Mouse (Mus musculus) forebrain, embryonic 14.5 days (tissue): ENCODE results near the gene Pkd1l3. TPM values are rescaled to one million over a fixed set of nuclear protein-coding genes. Genes with fewer than 3 reads are reported as not detected.

Experiments
- ATAC-seq: fragments of 200-750 bp; cut with Nextera tagmentation; 2 replicates; pipeline ENCODE4 v1.8.0; 2017; ENCODE audit warnings: mild to moderate bottlenecking, moderate library complexity
- DNase-seq: peaks from one replicate; pipeline ENCODE4 v3.0.0-alpha.2; 2015; ENCODE audit warnings: low spot score
- H3K27ac ChIP-seq: fragments of 300-500 bp; sonication (generic); 2 replicates; pipeline ENCODE4 v1.5.1; 2014; ENCODE audit warnings: low read depth, mild to moderate bottlenecking, control low read depth, low read length, moderate library complexity
- H3K27me3 ChIP-seq: fragments of 300-500 bp; sonication (generic); replicated peaks from 2 replicates; pipeline ENCODE4 v1.6.1; 2014; ENCODE audit warnings: low read length, control low read depth, mixed read lengths; ENCODE audit not compliant: control insufficient read depth, insufficient read depth
- H3K36me3 ChIP-seq: fragments of 300-500 bp; sonication (generic); 2 replicates; pipeline ENCODE4 v1.6.1; 2014; ENCODE audit warnings: low read length, control low read depth; ENCODE audit not compliant: control insufficient read depth, insufficient read depth
- H3K4me1 ChIP-seq: fragments of 300-500 bp; sonication (generic); 2 replicates; pipeline ENCODE4 v1.6.1; 2014; ENCODE audit warnings: antibody characterized with exemption, low read length, control low read depth; ENCODE audit not compliant: control insufficient read depth, insufficient read depth
- H3K4me2 ChIP-seq: fragments of 300-500 bp; sonication (generic); 2 replicates; pipeline ENCODE4 v1.6.1; 2014; ENCODE audit warnings: mild to moderate bottlenecking, control low read depth, low read length
- H3K4me3 ChIP-seq: fragments of 300-500 bp; sonication (generic); 2 replicates; pipeline ENCODE4 v1.5.1; 2014; ENCODE audit warnings: low read depth, low read length, control low read depth
- H3K9ac ChIP-seq: fragments of 300-500 bp; sonication (generic); 2 replicates; pipeline ENCODE4 v1.6.1; 2014; ENCODE audit warnings: mild to moderate bottlenecking, low read length, control low read depth, moderate library complexity
- H3K9me3 ChIP-seq: fragments of 300-500 bp; sonication (generic); replicated peaks from 2 replicates; pipeline ENCODE4 v1.6.1; 2016; ENCODE audit warnings: low read length, control low read depth, mixed read lengths; ENCODE audit not compliant: control insufficient read depth
- WGBS: fragments of 180-500 bp; shearing (Covaris S2); extraction: QIAGEN DNeasy Blood & Tissue Kit; methylation state at CpG from one replicate; pipeline ENCODE4 v1.1.7; 2014; 5-methylcytosine and 5-hydroxymethylcytosine counted together
- polyA plus RNA-seq: library from polyadenylated mRNA; unstranded; fragments of >200 nt; fragmentation: Nextera tagmentation; extraction: Ambion mirVana; gene quantifications from 2 replicates; pipeline ENCODE4 v1.2.1, GENCODE M21; 2014

The Pkd1l3 gene
- polyA plus RNA-seq, 1 experiment from 2014 or later: not detected

- no peak overlapping the region for H3K27ac ChIP-seq
- H3K4me1 ChIP-seq: no peaks in the 10 kb centered on the region
- H3K9ac ChIP-seq: no peak overlapping the region
- DNase-seq: peak; percentile 39
- 73% methylated on average over 11 of the region's 11 CpGs for WGBS
- H3K27me3 ChIP-seq: no peaks in the 10 kb centered on the region
- H3K4me2 ChIP-seq: no peak overlapping the region
- ATAC-seq: no peak
- no peaks in the 10 kb centered on the region for H3K36me3 ChIP-seq
- H3K9me3 ChIP-seq: no peaks in the 10 kb centered on the region
- no peak overlapping the region for H3K4me3 ChIP-seq
These were observed 33.0 kb downstream of the Pkd1l3 start for GRCm38 (mm10) chr8:109647331-109647730.

DNA sequence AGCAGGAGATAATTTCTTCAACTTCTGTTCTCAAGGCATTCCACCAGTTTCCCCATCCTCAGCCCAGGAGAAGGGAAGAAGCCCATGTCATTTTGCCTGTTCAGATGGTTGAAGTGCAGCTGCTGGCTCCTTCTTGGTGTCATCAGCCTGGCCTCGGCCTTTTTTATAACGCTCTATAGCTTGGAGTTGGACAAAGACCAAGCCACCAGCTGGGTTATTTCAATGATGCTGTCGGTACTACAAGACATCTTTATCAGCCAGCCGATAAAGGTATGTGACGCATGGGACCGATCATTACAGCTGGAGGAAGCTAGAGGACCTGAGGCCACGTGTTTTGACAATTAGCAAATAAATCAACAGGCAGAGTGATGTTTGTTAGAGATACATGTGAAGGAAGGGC, 34.2 kb downstream of the Pkd1l3 start:
- ATAC-seq: no peak
- WGBS: 77% methylated on average over 7 of the region's 7 CpGs
- H3K27ac ChIP-seq: no peak overlapping the region
- no peak for DNase-seq
- no peaks in the 10 kb centered on the region for H3K27me3 ChIP-seq
- no peak overlapping the region for H3K9ac ChIP-seq
- H3K36me3 ChIP-seq: no peaks in the 10 kb centered on the region
- H3K9me3 ChIP-seq: no peaks in the 10 kb centered on the region
- no peak overlapping the region for H3K4me2 ChIP-seq
- no peaks in the 10 kb centered on the region for H3K4me1 ChIP-seq
- no peak overlapping the region for H3K4me3 ChIP-seq

DNA sequence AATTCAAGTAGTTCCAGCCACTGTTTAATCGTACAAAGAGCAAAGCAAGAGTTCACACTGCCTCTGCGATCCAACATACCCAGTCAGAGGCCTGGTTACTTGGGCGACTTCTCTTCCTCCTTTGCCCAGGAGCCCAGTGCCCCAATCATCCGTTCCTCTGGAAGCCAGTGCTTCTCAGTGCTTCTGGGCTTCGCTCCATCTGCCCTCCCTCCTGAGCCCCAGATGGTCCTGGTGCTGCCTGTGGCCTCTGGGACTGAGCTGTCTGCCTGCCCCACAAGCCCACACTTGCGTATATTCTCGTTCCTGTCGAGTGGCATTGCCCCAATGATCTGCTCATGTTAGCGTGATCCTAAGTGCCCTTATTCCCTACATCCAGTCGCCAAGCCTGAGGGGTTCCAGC, 36.5 kb downstream of the Pkd1l3 start:
- H3K27me3 ChIP-seq: no peaks in the 10 kb centered on the region
- no peak overlapping the region for H3K4me3 ChIP-seq
- no peaks in the 10 kb centered on the region for H3K4me1 ChIP-seq
- H3K9me3 ChIP-seq: no peaks in the 10 kb centered on the region
- ATAC-seq (no peak), DNase-seq (no peak)
- H3K4me2 ChIP-seq: no peak overlapping the region
- no peak overlapping the region for H3K27ac ChIP-seq
- no peak overlapping the region for H3K9ac ChIP-seq
- WGBS: 84% methylated on average over 10 of the region's 10 CpGs
- no peaks in the 10 kb centered on the region for H3K36me3 ChIP-seq

DNA sequence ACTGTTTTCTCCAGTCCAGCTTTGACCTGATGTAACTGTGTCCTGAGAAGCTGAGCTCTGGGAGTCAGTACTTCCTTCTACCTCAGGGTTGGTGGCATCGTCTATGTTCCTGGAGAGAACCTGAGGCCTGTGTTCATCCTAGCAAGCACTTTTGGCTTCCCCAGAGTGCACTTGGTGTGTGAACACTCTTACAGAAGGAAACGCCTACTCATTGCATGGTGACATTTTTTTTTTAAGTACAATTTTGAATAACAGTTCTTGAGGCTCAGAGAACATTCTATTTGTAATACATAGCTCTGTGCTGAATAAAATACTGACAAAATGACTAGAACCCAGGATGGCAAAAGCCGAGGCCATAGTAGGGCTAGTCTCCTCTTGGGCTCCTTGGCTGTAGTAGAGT, 42.5 kb downstream of the Pkd1l3 start:
- no peaks in the 10 kb centered on the region for H3K27me3 ChIP-seq
- no peaks in the 10 kb centered on the region for H3K36me3 ChIP-seq
- H3K4me3 ChIP-seq: no peak overlapping the region
- WGBS: 91% methylated on average over 3 of the region's 3 CpGs
- no peak for ATAC-seq
- H3K27ac ChIP-seq: no peak overlapping the region
- no peak overlapping the region for H3K4me2 ChIP-seq
- H3K9ac ChIP-seq: no peak overlapping the region
- H3K9me3 ChIP-seq: no peaks in the 10 kb centered on the region
- no peak for DNase-seq
- no peaks in the 10 kb centered on the region for H3K4me1 ChIP-seq

DNA sequence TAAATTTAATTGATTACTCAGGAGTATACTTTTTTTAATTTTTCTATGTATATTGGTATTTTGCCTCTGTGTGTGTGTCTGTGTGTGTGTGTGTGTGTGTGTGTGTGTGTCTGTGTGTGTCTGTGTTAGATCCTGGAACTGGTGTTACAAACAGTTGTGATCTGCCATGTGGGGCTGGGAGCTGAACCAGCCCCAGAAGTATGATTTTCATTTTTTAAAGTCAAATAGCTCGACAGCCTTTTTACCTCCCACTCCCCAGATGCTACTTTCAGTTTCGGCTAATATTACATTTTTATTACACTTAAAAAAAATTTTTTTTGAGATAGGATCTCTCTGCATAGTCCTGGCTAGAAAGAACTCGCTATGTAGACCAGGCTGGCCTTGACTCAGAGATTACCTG, 48.0 kb downstream of the Pkd1l3 start:
- Histone ChIP-seq H3K4me1 (no peaks in the 10 kb centered on the region), H3K9me3 (no peaks in the 10 kb centered on the region), H3K9ac (no peak overlapping the region), H3K36me3 (peaks cover 8% of the 10 kb centered on the region; the same call in 1 of the 2 replicates), H3K27me3 (no peaks in the 10 kb centered on the region), H3K4me2 (no peak overlapping the region), H3K27ac (no peak overlapping the region), H3K4me3 (no peak overlapping the region)
- WGBS: 88% methylated on average over 3 of the region's 3 CpGs
- ATAC-seq: no peak
- no peak for DNase-seq

GRCm38 (mm10) chr8:109666616-109667015, 52.3 kb downstream of the Pkd1l3 start:
- Histone ChIP-seq H3K27ac (no peak overlapping the region), H3K4me1 (no peaks in the 10 kb centered on the region), H3K4me3 (no peak overlapping the region), H3K4me2 (no peak overlapping the region), H3K36me3 (peaks cover 46% of the 10 kb centered on the region), H3K27me3 (no peaks in the 10 kb centered on the region), H3K9ac (no peak overlapping the region), H3K9me3 (no peaks in the 10 kb centered on the region)
- ATAC-seq (no peak), DNase-seq (peak; percentile 8)
- WGBS: 84% methylated on average over 5 of the region's 5 CpGs

DNA sequence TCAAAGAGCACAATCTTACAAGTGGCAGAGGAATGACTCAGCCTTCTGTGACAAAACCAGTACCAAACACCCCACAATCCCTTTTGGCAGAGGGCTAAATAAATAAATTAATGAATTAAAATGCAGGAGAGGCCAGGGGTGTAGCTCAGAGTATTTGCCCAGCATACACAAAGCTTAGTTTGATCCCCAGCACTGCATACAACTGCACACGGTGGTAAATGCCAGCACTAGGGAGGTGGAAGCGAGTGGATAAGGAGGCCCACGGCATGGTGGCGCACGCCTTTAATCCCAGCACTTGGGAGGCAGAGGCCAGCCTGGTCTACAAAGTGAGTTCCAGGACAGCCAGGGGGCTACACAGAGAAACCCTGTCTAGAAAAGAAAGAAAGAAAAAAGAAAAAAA, 58.3 kb downstream of the Pkd1l3 start:
- H3K4me2 ChIP-seq: no peak overlapping the region
- DNase-seq (no peak), ATAC-seq (no peak)
- no peaks in the 10 kb centered on the region for H3K4me1 ChIP-seq
- H3K4me3 ChIP-seq: no peak overlapping the region
- no peaks in the 10 kb centered on the region for H3K27me3 ChIP-seq
- H3K9ac ChIP-seq: no peak overlapping the region
- no peak overlapping the region for H3K27ac ChIP-seq
- H3K9me3 ChIP-seq: no peaks in the 10 kb centered on the region
- H3K36me3 ChIP-seq: peaks cover 94% of the 10 kb centered on the region
- 90% methylated on average over 5 of the region's 5 CpGs for WGBS

DNA sequence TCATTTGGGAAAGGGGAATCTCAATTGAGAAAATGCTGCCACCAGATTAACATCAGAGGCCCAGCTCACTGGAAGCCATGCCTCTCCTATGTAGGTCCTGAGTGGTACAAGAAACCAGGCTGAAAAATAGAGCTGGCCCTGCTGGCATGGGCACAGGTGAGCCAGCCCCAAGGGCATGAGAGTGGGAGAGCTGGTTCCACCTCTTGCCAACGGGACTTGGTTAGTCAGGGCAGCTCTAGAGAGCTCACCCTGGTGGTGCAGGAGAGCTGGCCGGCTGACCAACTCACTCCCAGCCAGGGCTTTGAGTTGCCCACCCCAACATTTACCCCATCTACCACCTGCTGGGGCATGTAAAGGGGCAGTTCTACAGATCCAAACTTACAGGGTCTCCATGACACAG, 59.3 kb downstream of the Pkd1l3 start:
- Histone ChIP-seq H3K27ac (no peak overlapping the region), H3K9me3 (no peaks in the 10 kb centered on the region), H3K36me3 (peaks cover 94% of the 10 kb centered on the region), H3K4me2 (no peak overlapping the region), H3K4me3 (no peak overlapping the region), H3K27me3 (no peaks in the 10 kb centered on the region), H3K9ac (no peak overlapping the region), H3K4me1 (no peaks in the 10 kb centered on the region)
- no peak for ATAC-seq
- DNase-seq: no peak
- WGBS: 85% methylated on average over 2 of the region's 2 CpGs

DNA sequence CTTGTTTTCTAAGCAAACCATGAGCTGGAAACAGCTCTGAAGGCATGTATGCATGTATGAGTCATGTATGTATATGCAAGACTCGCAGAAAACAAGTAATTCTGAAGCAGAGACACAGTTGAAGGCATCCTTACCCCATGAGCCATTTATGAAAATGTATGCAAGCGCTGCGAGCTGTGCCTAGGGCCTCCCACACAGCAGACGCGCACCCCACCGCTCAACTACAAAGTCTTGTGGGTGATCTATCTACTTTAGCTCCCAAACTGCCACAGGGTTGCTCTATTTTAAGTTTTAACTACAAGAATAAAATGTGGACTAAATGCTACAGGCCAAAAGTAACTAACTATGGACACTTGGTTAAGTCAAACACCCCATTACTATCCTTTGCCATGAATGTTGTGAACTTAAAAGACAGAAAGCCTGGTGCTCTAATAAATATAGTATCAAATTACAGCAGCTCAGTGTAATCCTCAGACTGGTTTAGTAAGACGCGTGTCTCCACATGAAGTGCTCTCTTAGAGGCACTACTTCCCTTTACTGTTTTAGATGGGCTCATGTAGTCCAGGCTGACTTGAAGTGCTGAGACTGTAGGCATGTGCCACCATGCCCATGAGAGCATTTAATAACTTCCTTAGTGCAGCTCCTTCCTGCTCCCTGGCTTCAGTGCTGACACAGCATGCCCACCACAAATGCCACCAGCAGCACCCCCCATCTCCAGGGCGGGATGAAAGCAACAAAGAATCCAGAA, 61.8 kb downstream of the Pkd1l3 start:
- 93% methylated on average over 9 of the region's 9 CpGs for WGBS
- Histone ChIP-seq H3K36me3 (peaks cover 95% of the 10 kb centered on the region), H3K27ac (no peak overlapping the region), H3K27me3 (no peaks in the 10 kb centered on the region), H3K9me3 (no peaks in the 10 kb centered on the region), H3K9ac (no peak overlapping the region), H3K4me2 (no peak overlapping the region), H3K4me3 (no peak overlapping the region), H3K4me1 (no peaks in the 10 kb centered on the region)
- DNase-seq (no peak), ATAC-seq (no peak)
